Mouse (Mus musculus) erythroblast, embryonic 14.5 days (primary cell): Measurements from ENCODE around the gene C87436.

Source experiments
- GATA1 ChIP-seq: IDR thresholded peaks from 2 replicates; pipeline ENCODE4 v1.6.1; 2012; ENCODE audit warnings: low read length, inconsistent platforms, mixed read lengths
- TAL1 ChIP-seq: IDR thresholded peaks from 3 replicates; pipeline ENCODE4 v1.6.1; 2012; ENCODE audit warnings: low read length, inconsistent platforms, mixed read lengths

DNA sequence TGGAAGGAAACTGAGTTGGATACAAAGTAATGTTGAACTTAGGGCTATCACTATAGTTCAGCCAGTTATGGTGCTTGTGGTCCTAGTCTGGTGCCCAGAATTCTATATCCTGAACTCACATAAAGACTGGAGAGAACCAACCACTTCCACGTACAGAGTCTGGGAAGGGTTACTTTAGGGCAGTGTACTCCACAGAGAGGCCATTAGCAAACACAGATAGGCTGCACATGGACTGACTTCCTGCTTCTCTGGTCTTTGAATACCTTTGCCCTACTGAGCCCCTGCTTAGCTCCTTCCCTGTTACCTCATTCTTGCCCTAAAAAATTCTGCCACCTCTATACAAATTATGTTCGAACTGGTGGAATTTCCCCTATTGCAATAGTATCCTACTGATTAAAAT is 38.2 kb upstream of the C87436 start:
- TF ChIP-seq GATA1: no peak
- TF ChIP-seq TAL1: no peak
